In the genomic region with DNA sequence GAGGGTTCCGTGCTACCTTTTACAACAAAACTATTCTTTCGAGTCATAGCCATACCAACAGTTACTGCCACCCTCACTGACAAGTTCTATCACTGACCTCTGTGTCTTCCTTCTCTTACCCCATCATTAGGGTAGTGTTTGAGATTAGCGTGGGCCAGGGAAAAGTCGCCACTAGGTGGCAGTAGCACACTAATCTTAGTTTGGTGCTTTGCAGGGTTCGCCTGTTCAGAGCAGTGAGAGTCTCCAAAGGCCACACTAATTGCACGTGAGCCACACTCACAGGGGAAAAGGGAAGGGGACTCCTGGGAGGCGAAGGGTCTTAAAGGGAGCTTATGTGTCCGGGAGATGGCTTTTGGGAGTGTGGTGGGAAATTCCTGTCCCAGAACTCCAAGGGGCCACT, we compare ENCODE assay signal across 9 mouse cellular contexts. TPM values are rescaled to one million over a fixed set of nuclear protein-coding genes. Genes with fewer than 3 reads are reported as not detected.
DNase-seq lines count a peak whose midpoint lies in the region; ATAC-seq lines count a peak whose summit lies in the region.
"Had no signal": no experiment of that assay in that cellular context is flagged by ENCODE, and none has a peak within 500 bp of the region (broad histone marks: within the 10 kb centered on the region; RNA-seq: fewer than 3 reads in every experiment).

No protein-coding gene starts in this region.

- H3K36me3 ChIP-seq in forebrain, embryonic 15.5 days: no peaks in the 10 kb centered on the region
- H3K36me3 ChIP-seq in hindbrain, embryonic 14.5 days (replicated peaks; ENCODE audit: control insufficient read depth, insufficient read depth): no peaks in the 10 kb centered on the region

- peaks cover 43% of the 10 kb centered on the region for H3K4me1 ChIP-seq in forebrain, embryonic 15.5 days
- H3K4me1 ChIP-seq in hindbrain, embryonic 14.5 days (replicated peaks; ENCODE audit: control insufficient read depth, insufficient read depth, low read length): peaks cover 14% of the 10 kb centered on the region
- H3K4me1 ChIP-seq: megakaryocyte, embryonic 14.5 days had no signal

- no peak overlapping the region for H3K9ac ChIP-seq in forebrain, embryonic 15.5 days (replicated peaks)
- no peak overlapping the region for H3K9ac ChIP-seq in hindbrain, embryonic 14.5 days

- ATAC-seq in cerebellum, adult (ENCODE audit: insufficient number of reproducible peaks, low FRiP score, low TSS enrichment): peak; percentile 76
- peak; percentile 72 for ATAC-seq in forebrain, embryonic 15.5 days (replicated peaks)
- ATAC-seq in hindbrain, embryonic 14.5 days (ENCODE audit: low FRiP score): peak; percentile 78

- 18% methylated on average over 8 of the region's 8 CpGs for WGBS in forebrain, embryonic 15.5 days
- WGBS in hindbrain, embryonic 14.5 days: 15% methylated on average over 8 of the region's 8 CpGs

- no peak overlapping the region for H3K4me2 ChIP-seq in forebrain, embryonic 15.5 days (replicated peaks)
- no peak overlapping the region for H3K4me2 ChIP-seq in hindbrain, embryonic 14.5 days (replicated peaks)

- H3K9me3 ChIP-seq in forebrain, embryonic 15.5 days: no peaks in the 10 kb centered on the region
- H3K9me3 ChIP-seq in hindbrain, embryonic 14.5 days (ENCODE audit: control insufficient read depth, low read length): no peaks in the 10 kb centered on the region
- H3K9me3 ChIP-seq: megakaryocyte, embryonic 14.5 days had no signal

- H3K4me3 ChIP-seq in forebrain, embryonic 15.5 days: no peak overlapping the region
- no peak overlapping the region for H3K4me3 ChIP-seq in hindbrain, embryonic 14.5 days (replicated peaks; ENCODE audit: low read length)
- H3K4me3 ChIP-seq: megakaryocyte, embryonic 14.5 days had no signal

- no peaks in the 10 kb centered on the region for H3K27me3 ChIP-seq in forebrain, embryonic 15.5 days
- no peaks in the 10 kb centered on the region for H3K27me3 ChIP-seq in hindbrain, embryonic 14.5 days (ENCODE audit: control insufficient read depth, insufficient read depth, low read length)
- H3K27me3 ChIP-seq: megakaryocyte, embryonic 14.5 days had no signal

- peak; percentile 45 for DNase-seq in MEL-GATA-1-ER (ENCODE audit: extremely low read depth, low read depth)
- peak; percentile 91 for DNase-seq in hindbrain, embryonic 14.5 days (ENCODE audit: low spot score)
- peak; percentile 80 to 89 for DNase-seq in layer of hippocampus, postnatal 14 days (ENCODE audit: low spot score in 2 of 2)
- peak; percentile 47 to 78 for DNase-seq in lung, postnatal 4 days
- DNase-seq in right cerebral cortex, adult 2 months (ENCODE audit: low spot score in 2 of 2): peak; percentile 92 to 94
- peak; percentile 41 for DNase-seq in urinary bladder, adult 2 months (ENCODE audit: low spot score)

- H3K27ac ChIP-seq in forebrain, embryonic 15.5 days (replicated peaks): no peak overlapping the region
- no peak overlapping the region for H3K27ac ChIP-seq in hindbrain, embryonic 14.5 days

RNA-seq across cellular contexts. Expression of a gene that starts 37.3 kb away (rescaled TPM):
- 0.08 TPM in 1 of 2 replicates, not detected in the other for polyA plus RNA-seq in forebrain, embryonic 15.5 days (2015; fragmentation: Nextera tagmentation; extraction: Ambion mirVana)
- 0.10 and 0.36 TPM in 2 replicates for polyA plus RNA-seq in hindbrain, embryonic 14.5 days (2014; fragmentation: Nextera tagmentation; extraction: Ambion mirVana)
- 1 to 10 TPM in 1 of 2 experiments, under 1 TPM in 1; 0.55 to 1.1 TPM for total RNA-seq in layer of hippocampus, postnatal 14 days (2021)
- 1.0 and 1.1 TPM in 2 replicates for polyA plus RNA-seq in urinary bladder, adult 2 months (2012; rRNA removed)

Comparison
In these comparisons a context has a peak if more than half of its experiments do, and no peak if none do; other contexts are left out.
1. DNase-seq: peak in every context shown above with its lines; median percentile 93 in right cerebral cortex, adult 2 months; 91 in hindbrain, embryonic 14.5 days; 84 in layer of hippocampus, postnatal 14 days; 62 in lung, postnatal 4 days; 45 in MEL-GATA-1-ER; 41 in urinary bladder, adult 2 months.